Mouse (Mus musculus) embryonic facial prominence, embryonic 12.5 days (tissue): ENCODE measurements around the gene Trim44. TPM values are rescaled to one million over a fixed set of nuclear protein-coding genes. Genes with fewer than 3 reads are reported as not detected.
A peak's percentile ranks its signal among the peaks of the same experiment; 100 is the strongest.

Experiments used
- ATAC-seq: fragments of 200-750 bp; cut with Nextera tagmentation; 2 replicates; pipeline ENCODE4 v1.8.0; 2017; ENCODE audit not compliant: insufficient number of reproducible peaks, insufficient read depth, low FRiP score, low TSS enrichment
- H3K27ac ChIP-seq: fragments of 300-500 bp; sonication (generic); 2 replicates; pipeline ENCODE4 v1.5.1; 2016; ENCODE audit warnings: mild to moderate bottlenecking
- H3K27me3 ChIP-seq: fragments of 300-500 bp; sonication (generic); 2 replicates; pipeline ENCODE4 v1.6.1; 2016; ENCODE audit warnings: mild to moderate bottlenecking, moderate library complexity
- H3K36me3 ChIP-seq: fragments of 300-500 bp; sonication (generic); 2 replicates; pipeline ENCODE4 v1.6.1; 2016; ENCODE audit warnings: mild to moderate bottlenecking
- H3K4me1 ChIP-seq: fragments of 300-500 bp; sonication (generic); 2 replicates; pipeline ENCODE4 v1.6.1; 2016
- H3K4me2 ChIP-seq: fragments of 300-500 bp; sonication (generic); replicated peaks from 2 replicates; pipeline ENCODE4 v1.6.1; 2016; ENCODE audit warnings: mild to moderate bottlenecking, moderate library complexity
- H3K4me3 ChIP-seq: fragments of 300-500 bp; sonication (generic); 2 replicates; pipeline ENCODE4 v1.5.1; 2016; ENCODE audit warnings: mild to moderate bottlenecking
- H3K9ac ChIP-seq: fragments of 300-500 bp; sonication (generic); 2 replicates; pipeline ENCODE4 v1.6.1; 2016; ENCODE audit warnings: mild to moderate bottlenecking, moderate library complexity
- H3K9me3 ChIP-seq: fragments of 300-500 bp; sonication (generic); 2 replicates; pipeline ENCODE4 v1.6.1; 2016; ENCODE audit warnings: mild to moderate bottlenecking, moderate library complexity
- WGBS: fragments of 180-500 bp; shearing (Covaris S2); methylation state at CpG from one replicate; pipeline ENCODE4 v1.1.7; 2016; 5-methylcytosine and 5-hydroxymethylcytosine counted together
- polyA plus RNA-seq: library from polyadenylated mRNA; unstranded; fragments of >200 nt; fragmentation: Nextera tagmentation; extraction: Ambion mirVana; gene quantifications from 2 replicates; pipeline ENCODE4 v1.2.1, GENCODE M21; 2016

Gene Trim44
- polyA plus RNA-seq, 1 experiment from 2014 or later: 54.4 TPM

DNA sequence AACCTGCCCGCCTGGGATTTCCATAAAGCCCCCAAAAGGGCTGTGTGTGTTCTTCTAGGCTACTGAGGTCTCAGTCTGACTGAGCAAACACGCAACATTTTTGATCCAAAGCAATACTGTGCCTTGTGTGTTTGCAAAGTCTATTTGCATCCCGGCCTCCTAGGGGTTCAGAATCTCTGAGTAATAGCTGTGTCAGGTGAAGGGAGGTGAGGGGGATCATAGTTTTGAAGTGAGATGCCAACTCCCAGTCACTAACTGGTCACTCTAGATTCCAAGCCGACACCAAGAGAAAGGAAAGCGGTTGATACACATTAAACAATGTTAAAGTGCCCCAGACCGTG is 6.3 kb downstream of the Trim44 start:
- 24% methylated on average over 6 of the region's 6 CpGs for whole genome bisulfite sequencing
- Histone ChIP-seq H3K4me3 (peak overlapping the region; percentile 70), H3K36me3 (no peaks in the 10 kb centered on the region), H3K9me3 (no peaks in the 10 kb centered on the region), H3K27ac (peak overlapping the region; percentile 95), H3K27me3 (no peaks in the 10 kb centered on the region), H3K9ac (peak overlapping the region; percentile 92), H3K4me2 (peak overlapping the region; percentile 87), H3K4me1 (peaks cover 17% of the 10 kb centered on the region)
- no peak for ATAC-seq

DNA sequence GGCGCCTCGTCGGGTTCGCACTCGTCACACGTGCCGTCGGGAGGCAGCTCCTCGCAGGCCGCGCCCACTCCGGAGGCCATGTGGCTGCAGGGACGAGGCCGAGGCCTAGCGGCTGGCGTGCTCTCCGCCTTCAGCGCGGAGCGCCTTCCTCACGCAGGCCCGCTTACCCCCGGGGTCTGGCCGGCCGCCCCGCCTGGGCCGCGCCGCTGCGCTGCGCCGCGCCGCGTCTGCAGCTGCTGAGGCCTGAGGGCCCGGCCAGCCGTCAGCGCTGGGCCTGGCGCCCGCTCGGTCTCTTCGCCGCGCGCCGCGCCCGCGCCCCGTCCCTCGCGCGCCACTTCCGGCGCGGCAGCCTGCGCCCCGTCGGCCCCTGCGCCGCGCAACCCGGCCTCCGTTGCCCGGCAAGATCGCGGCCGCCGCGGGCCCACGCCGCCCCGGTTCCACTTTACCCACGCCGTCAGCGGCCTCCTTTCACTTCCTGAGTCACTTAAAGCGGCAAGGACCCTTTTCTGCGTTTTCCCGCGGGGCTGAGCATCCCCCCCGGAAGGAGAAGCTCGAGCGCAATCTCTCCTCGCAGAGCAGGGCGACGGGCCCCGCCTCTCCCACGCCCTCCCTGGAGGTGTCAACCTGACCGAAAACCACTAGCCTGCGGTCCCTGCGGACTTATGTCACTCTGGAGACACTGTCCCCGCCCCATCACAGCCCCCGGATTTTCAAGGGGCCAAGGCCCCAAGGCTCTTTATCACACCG is 6.8 kb downstream of the Trim44 start:
- Histone ChIP-seq H3K36me3 (no peaks in the 10 kb centered on the region), H3K27me3 (no peaks in the 10 kb centered on the region), H3K4me3 (peak overlapping the region; percentile 70), H3K4me1 (peaks cover 12% of the 10 kb centered on the region), H3K27ac (peak overlapping the region; percentile 95), H3K9me3 (no peaks in the 10 kb centered on the region), H3K4me2 (peak overlapping the region; percentile 87), H3K9ac (peak overlapping the region; percentile 92)
- under 1% methylated on average over 94 of the region's 94 CpGs for WGBS
- peak; percentile 87 for ATAC-seq

DNA sequence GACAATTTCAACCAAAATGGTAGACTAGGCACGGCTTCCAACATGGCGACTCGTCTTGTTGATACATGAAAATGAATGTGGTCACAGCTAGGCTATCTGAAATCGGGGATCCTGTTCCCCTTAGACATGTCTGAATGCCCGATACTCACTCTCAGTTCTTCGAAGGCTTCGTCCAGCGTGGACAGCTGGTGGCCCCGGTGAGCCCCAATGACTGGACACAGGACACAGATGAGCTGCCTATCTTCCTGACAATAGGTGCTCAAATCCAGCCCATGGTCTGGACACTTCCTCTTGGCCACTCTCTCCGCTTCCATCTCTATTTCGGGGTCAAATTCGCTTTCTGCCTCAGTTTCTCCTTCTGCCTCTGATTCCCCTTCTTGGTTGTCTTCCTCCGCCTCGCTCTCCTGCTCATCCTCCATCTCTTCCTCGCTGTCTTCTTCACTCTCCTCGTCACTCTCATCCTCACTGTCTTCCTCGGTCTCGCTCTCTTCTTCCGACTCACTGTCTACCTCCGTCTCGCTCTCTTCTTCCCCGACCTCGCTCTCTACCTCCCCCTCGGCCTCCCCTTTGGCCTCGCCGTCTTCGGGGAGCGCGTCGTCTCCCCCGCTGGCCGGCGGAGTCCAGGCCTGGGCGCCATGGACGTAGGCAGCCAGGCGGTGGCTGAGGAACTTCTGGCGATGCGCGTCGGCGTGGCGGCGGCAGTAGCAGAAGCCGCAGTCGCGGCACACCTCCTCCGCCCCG is 7.6 kb downstream of the Trim44 start:
- no peaks in the 10 kb centered on the region for H3K9me3 ChIP-seq
- H3K4me1 ChIP-seq: peaks cover 12% of the 10 kb centered on the region
- peak overlapping the region; percentile 87 for H3K4me2 ChIP-seq
- peak overlapping the region; percentile 95 for H3K27ac ChIP-seq
- peak; percentile 58; the same call in 1 of the 2 replicates for ATAC-seq
- peak overlapping the region; percentile 70 for H3K4me3 ChIP-seq
- WGBS: 37% methylated on average over 48 of the region's 48 CpGs
- H3K36me3 ChIP-seq: no peaks in the 10 kb centered on the region
- no peaks in the 10 kb centered on the region for H3K27me3 ChIP-seq
- H3K9ac ChIP-seq: peak overlapping the region; percentile 92

DNA sequence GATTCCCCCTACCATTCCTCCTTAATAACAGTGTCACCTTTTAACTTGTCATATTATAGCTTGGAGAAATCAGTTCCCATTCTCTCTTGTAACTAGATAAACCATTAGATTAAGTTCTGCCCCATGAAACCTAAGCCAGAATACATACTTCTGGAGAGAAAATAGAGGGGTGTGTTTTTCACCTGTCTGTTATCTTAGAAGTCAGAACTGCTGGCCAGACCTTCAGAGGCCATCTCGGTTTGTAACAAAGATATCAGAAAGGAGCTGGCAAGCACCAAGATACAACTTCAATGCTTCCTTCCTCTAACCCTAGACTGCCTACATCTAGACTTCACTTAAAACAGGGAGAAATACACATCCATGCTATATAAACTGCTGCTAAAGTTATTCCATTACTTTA is 11.1 kb downstream of the Trim44 start:
- Histone ChIP-seq H3K4me2 (no peak overlapping the region), H3K36me3 (no peaks in the 10 kb centered on the region), H3K27me3 (no peaks in the 10 kb centered on the region), H3K4me1 (peaks cover 12% of the 10 kb centered on the region), H3K9ac (no peak overlapping the region), H3K27ac (no peak overlapping the region), H3K4me3 (no peak overlapping the region), H3K9me3 (no peaks in the 10 kb centered on the region)
- ATAC-seq: no peak
- WGBS: 83% methylated on average over 1 of the region's 1 CpGs

- H3K36me3 ChIP-seq: no peaks in the 10 kb centered on the region
- ATAC-seq: no peak
- H3K9me3 ChIP-seq: no peaks in the 10 kb centered on the region
- H3K4me2 ChIP-seq: no peak overlapping the region
- WGBS: 76% methylated on average over 1 of the region's 1 CpGs
- H3K27ac ChIP-seq: no peak overlapping the region
- H3K4me1 ChIP-seq: no peaks in the 10 kb centered on the region
- no peak overlapping the region for H3K9ac ChIP-seq
- H3K27me3 ChIP-seq: no peaks in the 10 kb centered on the region
- no peak overlapping the region for H3K4me3 ChIP-seq
These were observed 14.2 kb downstream of the Trim44 start for GRCm38 (mm10) chr2:102393457-102393856.

GRCm38 (mm10) chr2:102385328-102385902 is 22.2 kb downstream of the Trim44 start:
- no peak overlapping the region for H3K4me2 ChIP-seq
- no peak overlapping the region for H3K4me3 ChIP-seq
- no peaks in the 10 kb centered on the region for H3K27me3 ChIP-seq
- no peak for ATAC-seq
- H3K27ac ChIP-seq: no peak overlapping the region
- H3K9me3 ChIP-seq: no peaks in the 10 kb centered on the region
- H3K9ac ChIP-seq: no peak overlapping the region
- H3K36me3 ChIP-seq: peaks cover 2% of the 10 kb centered on the region; the same call in 1 of the 2 replicates
- H3K4me1 ChIP-seq: peaks cover 22% of the 10 kb centered on the region

- Histone ChIP-seq H3K4me1 (peaks cover 22% of the 10 kb centered on the region), H3K4me2 (no peak overlapping the region), H3K27ac (no peak overlapping the region), H3K27me3 (no peaks in the 10 kb centered on the region), H3K36me3 (peaks cover 5% of the 10 kb centered on the region; the same call in 1 of the 2 replicates), H3K9ac (no peak overlapping the region), H3K9me3 (no peaks in the 10 kb centered on the region), H3K4me3 (no peak overlapping the region)
- 33% methylated on average over 1 of the region's 1 CpGs for WGBS
- no peak for ATAC-seq
These were observed 23.1 kb downstream of the Trim44 start for GRCm38 (mm10) chr2:102384496-102384895.

GRCm38 (mm10) chr2:102384057-102384456 is 23.6 kb downstream of the Trim44 start:
- H3K36me3 ChIP-seq: peaks cover 5% of the 10 kb centered on the region; the same call in 1 of the 2 replicates
- H3K9me3 ChIP-seq: no peaks in the 10 kb centered on the region
- H3K4me3 ChIP-seq: no peak overlapping the region
- peaks cover 22% of the 10 kb centered on the region for H3K4me1 ChIP-seq
- ATAC-seq: no peak
- H3K9ac ChIP-seq: no peak overlapping the region
- no peak overlapping the region for H3K4me2 ChIP-seq
- H3K27ac ChIP-seq: no peak overlapping the region
- WGBS: 47% methylated on average over 2 of the region's 2 CpGs
- H3K27me3 ChIP-seq: no peaks in the 10 kb centered on the region

GRCm38 (mm10) chr2:102383069-102383834 is 24.4 kb downstream of the Trim44 start:
- 57% methylated on average over 3 of the region's 3 CpGs for WGBS
- H3K4me1 ChIP-seq: peaks cover 22% of the 10 kb centered on the region
- no peak overlapping the region for H3K9ac ChIP-seq
- H3K9me3 ChIP-seq: no peaks in the 10 kb centered on the region
- no peak for ATAC-seq
- peaks cover 5% of the 10 kb centered on the region; the same call in 1 of the 2 replicates for H3K36me3 ChIP-seq
- no peak overlapping the region for H3K27ac ChIP-seq
- no peak overlapping the region for H3K4me2 ChIP-seq
- H3K4me3 ChIP-seq: no peak overlapping the region
- no peaks in the 10 kb centered on the region for H3K27me3 ChIP-seq

DNA sequence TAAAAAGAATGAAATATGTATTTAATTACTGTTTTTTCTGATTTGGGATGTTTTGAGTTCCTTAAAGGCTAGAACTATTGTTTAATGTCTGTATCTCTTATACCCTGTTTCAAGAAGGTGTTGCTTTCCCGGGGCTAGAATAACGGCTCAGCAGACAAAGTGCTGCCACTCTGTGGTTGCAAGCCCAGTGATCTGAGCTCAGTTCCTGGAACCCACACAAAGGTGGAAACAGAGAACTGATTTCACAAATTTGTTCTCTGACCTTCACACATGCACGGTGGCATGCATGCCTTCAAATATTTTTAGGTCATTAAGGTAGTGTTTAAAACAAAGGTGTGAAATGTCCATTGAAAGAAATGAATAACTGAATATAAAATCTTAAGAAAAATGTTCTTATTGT is 25.1 kb downstream of the Trim44 start:
- WGBS: 61% methylated on average over 3 of the region's 3 CpGs
- Histone ChIP-seq H3K27ac (no peak overlapping the region), H3K9me3 (no peaks in the 10 kb centered on the region), H3K36me3 (peaks cover 6% of the 10 kb centered on the region; the same call in 1 of the 2 replicates), H3K4me3 (no peak overlapping the region), H3K9ac (no peak overlapping the region), H3K4me2 (no peak overlapping the region), H3K27me3 (no peaks in the 10 kb centered on the region), H3K4me1 (peaks cover 22% of the 10 kb centered on the region)
- ATAC-seq: no peak

- 93% methylated on average over 2 of the region's 2 CpGs for WGBS
- ATAC-seq: no peak
- no peak overlapping the region for H3K4me3 ChIP-seq
These were observed 27.0 kb downstream of the Trim44 start for GRCm38 (mm10) chr2:102380581-102380980.

More at GRCm38 (mm10) chr2:102380581-102380980, 27.0 kb downstream of the Trim44 start:
- no peaks in the 10 kb centered on the region for H3K27me3 ChIP-seq
- peaks cover 14% of the 10 kb centered on the region; the same call in 1 of the 2 replicates for H3K36me3 ChIP-seq
- no peaks in the 10 kb centered on the region for H3K9me3 ChIP-seq
- H3K4me1 ChIP-seq: peaks cover 22% of the 10 kb centered on the region
- H3K9ac ChIP-seq: no peak overlapping the region
- no peak overlapping the region for H3K27ac ChIP-seq
- H3K4me2 ChIP-seq: no peak overlapping the region
